Mouse (Mus musculus): ENCODE results near the gene Ptprj.

Gene Ptprj

GRCm38 (mm10) chr2:90559688-90560196, 20.7 kb downstream of the Ptprj start:
- no peak for DNase-seq (ENCODE audit: low read depth, low spot score)

DNA sequence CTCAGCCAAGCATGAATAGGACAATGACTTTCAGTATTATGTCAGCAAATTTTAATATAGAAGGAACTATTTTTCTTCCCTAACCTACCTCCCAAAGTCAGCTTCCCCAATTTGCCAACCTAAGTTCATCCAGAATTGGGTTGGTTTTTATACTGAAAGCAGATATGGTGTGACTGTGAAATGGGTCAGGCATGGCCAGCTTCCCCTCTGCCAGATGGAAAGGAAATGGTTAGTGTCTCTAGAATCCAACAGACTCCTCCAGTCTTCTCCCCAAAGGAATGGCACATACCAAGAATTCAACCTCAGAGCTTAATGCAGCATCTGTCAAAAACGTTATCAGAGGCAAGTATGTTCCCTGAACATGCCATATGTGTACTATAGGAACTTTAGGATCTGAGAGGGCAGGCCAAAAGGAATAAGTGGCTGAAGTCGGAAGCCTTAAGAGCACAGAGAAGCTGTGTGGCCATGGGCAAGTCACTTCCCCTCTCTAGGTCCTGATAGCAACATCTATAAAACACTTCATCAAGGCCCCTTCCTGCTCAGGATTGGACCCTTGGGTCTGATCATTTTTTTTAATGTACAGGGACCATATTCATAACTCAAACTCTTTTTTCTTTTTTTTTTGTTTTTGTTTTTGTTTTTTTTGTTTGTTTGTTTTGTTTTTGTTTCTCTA, 21.3 kb downstream of the Ptprj start:
- DNase-seq (ENCODE audit: low read depth, low spot score) = no peak

DNA sequence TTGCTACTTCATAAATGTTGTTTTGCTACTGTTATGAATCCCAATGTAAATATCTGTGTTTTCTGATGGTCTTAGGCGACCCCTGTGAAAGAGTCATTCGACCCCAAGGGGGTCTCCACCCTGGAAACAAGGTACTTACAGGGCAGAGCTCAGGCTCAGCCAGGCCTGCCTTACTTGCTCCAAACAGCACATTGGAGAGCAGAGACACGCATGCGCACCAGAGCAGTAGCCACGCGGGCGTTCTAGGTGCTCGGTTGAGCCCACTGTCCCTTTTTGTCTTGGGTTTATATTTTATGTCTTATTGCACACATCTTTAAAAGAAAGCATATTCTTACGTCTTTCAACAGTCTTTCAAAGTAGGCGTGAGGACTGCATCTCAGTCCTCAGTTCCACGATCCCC, 22.1 kb downstream of the Ptprj start:
- no peak for DNase-seq (ENCODE audit: low read depth, low spot score)

- DNase-seq (ENCODE audit: low read depth, low spot score) = no peak
These were observed 22.5 kb downstream of the Ptprj start for GRCm38 (mm10) chr2:90557913-90558312.

- no peak for DNase-seq (ENCODE audit: low read depth, low spot score)
These were observed 24.7 kb downstream of the Ptprj start for GRCm38 (mm10) chr2:90555744-90556143.

- no peak for DNase-seq (ENCODE audit: low read depth, low spot score)
These were observed 25.6 kb downstream of the Ptprj start for GRCm38 (mm10) chr2:90554806-90555205.

- DNase-seq (ENCODE audit: low read depth, low spot score) = no peak
These were observed 26.6 kb downstream of the Ptprj start for GRCm38 (mm10) chr2:90553861-90554260.

DNA sequence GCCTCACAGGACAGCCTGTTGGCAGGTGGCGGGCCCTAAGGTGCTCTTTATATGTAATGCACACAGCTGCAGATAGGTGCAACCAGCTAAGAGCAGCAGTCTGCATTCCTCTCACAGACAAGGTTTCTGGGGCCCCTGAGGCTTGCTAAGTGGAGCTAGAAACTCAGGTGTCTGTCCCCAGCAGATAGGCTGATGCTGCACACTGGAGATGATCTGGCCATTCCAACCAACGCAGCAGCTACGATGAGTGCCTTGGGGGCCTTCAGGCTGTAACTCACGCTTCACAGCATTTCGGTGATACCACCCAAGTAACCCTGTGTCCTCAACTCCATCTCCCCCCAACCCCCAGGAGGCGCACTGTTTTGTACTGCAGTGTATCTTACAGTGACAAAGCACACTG, 29.8 kb downstream of the Ptprj start:
- no peak for DNase-seq (ENCODE audit: low read depth, low spot score)

- no peak for DNase-seq (ENCODE audit: low read depth, low spot score)
These were observed 31.9 kb downstream of the Ptprj start for GRCm38 (mm10) chr2:90548541-90548940.

DNA sequence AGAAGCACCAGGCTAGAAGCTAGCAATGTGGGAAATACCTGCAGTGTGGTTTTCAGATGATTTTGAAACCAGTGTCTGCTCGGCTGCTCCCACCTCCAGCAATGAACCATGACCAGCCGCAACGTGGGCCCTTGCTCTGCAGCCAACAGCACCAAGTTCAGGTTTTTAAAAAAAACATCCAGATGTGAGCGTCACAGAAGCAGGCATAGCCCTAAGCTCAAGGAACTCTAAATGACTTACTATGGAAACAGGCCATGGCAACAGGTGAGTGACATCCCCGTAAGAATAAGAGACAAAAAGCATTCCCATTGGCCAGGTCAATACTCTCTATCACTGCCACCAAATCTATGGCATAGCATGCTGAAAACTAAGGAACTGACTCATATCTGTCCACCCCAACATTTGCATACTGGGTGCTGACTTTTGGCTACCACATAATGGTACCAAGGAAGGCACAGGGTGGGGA, 33.3 kb downstream of the Ptprj start:
- DNase-seq (ENCODE audit: low read depth, low spot score) = no peak

DNA sequence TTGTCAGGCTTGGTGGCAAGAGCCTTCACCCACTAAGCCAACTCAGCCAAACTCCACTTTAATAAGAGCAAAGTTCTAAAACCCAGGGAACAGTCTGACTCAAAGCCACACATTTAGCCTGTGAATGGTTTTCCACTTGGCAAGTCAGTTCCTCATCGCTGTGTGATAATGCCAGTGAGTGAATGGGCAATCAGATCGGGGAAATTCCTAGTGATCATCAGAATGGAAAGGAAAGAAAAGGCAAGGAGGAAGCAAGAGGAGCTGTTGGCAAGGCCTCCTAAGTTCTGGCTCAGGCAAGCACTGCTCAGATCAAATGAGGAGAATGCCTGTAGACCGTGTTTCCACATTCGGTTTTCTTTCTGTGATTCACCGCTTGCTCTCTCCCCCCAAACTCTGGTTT, 35.2 kb downstream of the Ptprj start:
- no peak for DNase-seq (ENCODE audit: low read depth, low spot score)

DNA sequence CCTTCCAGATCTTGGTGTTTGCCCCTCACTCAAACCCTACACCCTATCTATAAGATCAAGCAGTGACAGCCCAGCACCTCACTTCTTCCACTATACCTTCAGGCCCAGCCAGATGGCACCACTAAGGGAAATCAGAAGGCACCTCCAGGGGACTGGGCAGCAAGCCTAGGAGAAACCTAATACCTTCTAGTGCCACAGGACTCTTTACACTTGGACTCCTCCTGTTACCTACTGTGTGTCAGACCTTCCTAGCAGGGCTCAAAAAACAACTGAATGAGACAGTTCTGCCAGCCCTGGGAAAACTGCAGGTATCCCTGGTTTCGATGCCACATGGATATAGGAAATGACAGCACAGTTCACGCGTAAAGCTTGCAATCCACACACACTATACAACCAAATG, 36.5 kb downstream of the Ptprj start:
- DNase-seq (ENCODE audit: low read depth, low spot score) = no peak

GRCm38 (mm10) chr2:90543106-90543702, 37.2 kb downstream of the Ptprj start:
- no peak for DNase-seq (ENCODE audit: low read depth, low spot score)

- no peak for DNase-seq (ENCODE audit: low read depth, low spot score)
These were observed 37.8 kb downstream of the Ptprj start for GRCm38 (mm10) chr2:90542656-90543055.

GRCm38 (mm10) chr2:90539206-90539605, 41.2 kb downstream of the Ptprj start:
- no peak for DNase-seq (ENCODE audit: low read depth, low spot score)

DNA sequence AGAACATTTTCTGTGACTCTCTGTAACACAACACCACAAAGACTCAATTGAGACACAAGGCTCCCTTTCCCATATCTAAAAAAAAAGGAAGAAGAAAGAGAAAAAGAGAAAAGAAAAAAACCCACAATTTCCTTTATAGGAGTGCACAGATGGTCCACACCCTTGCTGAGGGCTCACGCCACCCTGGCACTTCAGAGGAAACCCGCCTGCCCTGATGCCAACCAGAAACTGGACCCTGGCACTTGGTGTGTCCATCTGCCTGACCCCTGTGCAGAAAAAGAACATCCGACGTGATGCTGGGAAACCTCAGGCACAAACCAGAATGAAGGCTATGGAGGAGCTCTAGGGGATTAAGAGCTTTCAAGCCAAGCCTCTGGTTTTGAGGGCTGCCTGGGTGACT, 43.2 kb downstream of the Ptprj start:
- no peak for DNase-seq (ENCODE audit: low read depth, low spot score)

- DNase-seq (ENCODE audit: low read depth, low spot score) = no peak
These were observed 43.9 kb downstream of the Ptprj start for GRCm38 (mm10) chr2:90536555-90536954.

DNA sequence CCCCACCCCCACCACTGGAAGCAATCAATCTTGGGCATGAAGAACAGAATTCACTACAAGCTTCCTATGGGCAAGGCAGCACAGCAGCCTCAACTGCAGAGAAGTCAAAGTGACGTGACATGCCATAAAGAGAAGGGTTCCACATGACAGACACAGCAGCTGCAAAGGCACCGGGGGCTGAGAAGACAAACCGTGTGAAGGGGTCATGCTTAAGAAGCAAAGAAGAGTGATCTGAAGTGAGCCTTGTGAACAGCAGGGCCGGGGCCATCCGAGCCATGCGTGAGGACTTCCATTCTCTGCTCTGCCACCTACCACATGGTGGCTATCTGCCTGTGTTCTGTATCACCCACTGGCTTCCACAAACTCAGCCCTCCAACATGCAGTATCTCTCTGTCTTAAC, 45.7 kb downstream of the Ptprj start:
- no peak for DNase-seq (ENCODE audit: low read depth, low spot score)

GRCm38 (mm10) chr2:90533944-90534343, 46.5 kb downstream of the Ptprj start:
- DNase-seq (ENCODE audit: low read depth, low spot score) = no peak

GRCm38 (mm10) chr2:90532095-90532494, 48.4 kb downstream of the Ptprj start:
- no peak for DNase-seq (ENCODE audit: low read depth, low spot score)

- peak; percentile 22 for DNase-seq (ENCODE audit: low read depth, low spot score)
These were observed 52.3 kb downstream of the Ptprj start for GRCm38 (mm10) chr2:90528107-90528506.

DNA sequence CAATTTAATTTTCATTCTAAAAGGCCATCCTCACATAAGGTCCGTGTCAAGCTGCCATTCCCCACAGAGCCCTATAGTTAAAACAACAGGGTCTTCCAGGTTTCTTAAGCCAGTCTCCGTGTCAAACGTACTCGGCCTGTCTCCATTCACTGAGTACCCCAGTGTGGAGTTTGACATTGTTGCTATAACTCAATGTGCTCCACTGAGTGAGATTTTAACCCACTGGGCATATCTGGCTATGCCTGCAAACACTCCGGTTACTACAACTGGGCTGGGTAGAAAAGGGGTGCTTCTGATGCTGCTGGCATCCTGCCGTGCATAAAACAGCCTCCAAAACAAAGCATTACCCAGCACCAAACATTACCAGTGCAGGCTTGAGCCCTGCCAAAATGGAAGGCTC, 53.5 kb downstream of the Ptprj start:
- DNase-seq (ENCODE audit: low read depth, low spot score) = no peak

GRCm38 (mm10) chr2:90526564-90526963, 53.9 kb downstream of the Ptprj start:
- no peak for DNase-seq (ENCODE audit: low read depth, low spot score)

All from CD4-positive, CD25-positive, alpha-beta regulatory T cell, adult 2 months (primary cell).